In the genomic region with DNA sequence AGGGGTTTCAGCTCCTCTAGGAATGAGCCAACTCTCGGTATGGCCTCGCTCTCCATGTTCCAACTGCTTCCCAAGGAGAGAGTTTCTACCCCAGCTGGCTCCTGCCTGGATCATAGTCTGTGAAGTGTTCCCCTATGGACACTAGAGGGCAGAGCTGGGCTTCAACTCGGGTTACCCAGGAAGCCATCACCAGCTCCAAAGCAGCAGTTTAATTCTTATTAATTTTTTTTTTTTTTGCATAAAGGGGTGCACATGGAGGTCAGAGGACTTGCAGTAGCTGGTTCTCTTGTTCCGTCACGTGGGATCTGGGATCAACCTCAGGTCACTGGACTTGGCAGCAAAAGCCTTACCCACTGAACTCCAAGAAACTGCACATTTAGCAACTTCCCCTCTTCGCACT, we compare ENCODE assay signal across 8 mouse cellular contexts. TPM values are rescaled to one million over a fixed set of nuclear protein-coding genes. Genes with fewer than 3 reads are reported as not detected.
A peak's percentile ranks its signal among the peaks of the same experiment; 100 is the strongest.
DNase-seq lines count a peak whose midpoint lies in the region; ATAC-seq lines count a peak whose summit lies in the region.

No protein-coding gene starts in this region.

- WGBS in heart, embryonic 12.5 days: 29% methylated on average over 6 of the region's 6 CpGs
- WGBS in hindbrain, embryonic 15.5 days: 27% methylated on average over 6 of the region's 6 CpGs

- no peak overlapping the region for H3K9ac ChIP-seq in heart, embryonic 12.5 days
- no peak overlapping the region for H3K9ac ChIP-seq in hindbrain, embryonic 15.5 days

- no peak overlapping the region for H3K27ac ChIP-seq in heart, embryonic 12.5 days (ENCODE audit: poor library complexity, severe bottlenecking)
- H3K27ac ChIP-seq in hindbrain, embryonic 15.5 days (replicated peaks): 0 out of 2 replicates have a peak overlapping the region, but pooled peaks have one; percentile 50

- no peak overlapping the region for H3K4me3 ChIP-seq in heart, embryonic 12.5 days
- H3K4me3 ChIP-seq in hindbrain, embryonic 15.5 days: no peak overlapping the region

- no peaks in the 10 kb centered on the region for H3K27me3 ChIP-seq in heart, embryonic 12.5 days (replicated peaks)
- H3K27me3 ChIP-seq in hindbrain, embryonic 15.5 days: no peaks in the 10 kb centered on the region

- peaks cover 58% of the 10 kb centered on the region for H3K36me3 ChIP-seq in heart, embryonic 12.5 days
- peaks cover 23% of the 10 kb centered on the region for H3K36me3 ChIP-seq in hindbrain, embryonic 15.5 days

- H3K9me3 ChIP-seq in heart, embryonic 12.5 days (replicated peaks): no peaks in the 10 kb centered on the region; the same call in 1 of the 2 replicates
- no peaks in the 10 kb centered on the region for H3K9me3 ChIP-seq in hindbrain, embryonic 15.5 days

- peaks cover 6% of the 10 kb centered on the region; the same call in 1 of the 2 replicates for H3K4me1 ChIP-seq in heart, embryonic 12.5 days (replicated peaks)
- 0 out of 2 replicates have a peak, but pooled peaks cover 3% of the 10 kb centered on the region for H3K4me1 ChIP-seq in hindbrain, embryonic 15.5 days (replicated peaks)

- no peak overlapping the region for H3K4me2 ChIP-seq in heart, embryonic 12.5 days
- no peak overlapping the region for H3K4me2 ChIP-seq in hindbrain, embryonic 15.5 days

- no peak for ATAC-seq in heart, embryonic 12.5 days (ENCODE audit: insufficient number of reproducible peaks, low FRiP score)
- ATAC-seq in hindbrain, embryonic 15.5 days (ENCODE audit: low FRiP score, low read depth): peak; percentile 35; the same call in 1 of the 2 replicates

- DNase-seq in heart, adult 11 months: peak; percentile 97
- DNase-seq in cerebellum, adult 18-20 months: peak; percentile 80 to 82
- DNase-seq in forelimb bud, embryonic 11.5 days (ENCODE audit: low read depth, low spot score): peak; percentile 69
- peak; percentile 77 to 78 for DNase-seq in left cerebral cortex, adult 18-20 months (ENCODE audit: low spot score in 2 of 2)
- peak; percentile 84 for DNase-seq in lung, postnatal 25 days (ENCODE audit: low spot score)
- DNase-seq in right cerebral cortex, adult 2 months (ENCODE audit: low spot score in 2 of 2): peak; percentile 78 to 83

RNA-seq across cellular contexts. Expression of gene Irs3, which starts 11.5 kb away (rescaled TPM):
- polyA plus RNA-seq in heart, embryonic 12.5 days (2016; fragmentation: Nextera tagmentation; extraction: Ambion mirVana): 0.20 and 0.21 TPM in 2 replicates
- polyA plus RNA-seq in hindbrain, embryonic 15.5 days (2015; fragmentation: Nextera tagmentation; extraction: Ambion mirVana): 0.09 and 0.12 TPM in 2 replicates
- total RNA-seq in left cerebral cortex, adult 18-20 months (2021): under 1 TPM; 0.44 to 0.87 TPM

RNA-seq across cellular contexts. Expression of gene Sap25, which starts 15.8 kb away (rescaled TPM):
- polyA plus RNA-seq in heart, embryonic 12.5 days (2016; fragmentation: Nextera tagmentation; extraction: Ambion mirVana): 5.2 and 5.3 TPM in 2 replicates
- 5.5 and 6.1 TPM in 2 replicates for polyA plus RNA-seq in hindbrain, embryonic 15.5 days (2015; fragmentation: Nextera tagmentation; extraction: Ambion mirVana)
- 10 to 100 TPM in 1 of 2 experiments, 1 to 10 TPM in 1; 6.9 to 10.6 TPM for total RNA-seq in left cerebral cortex, adult 18-20 months (2021)

RNA-seq across cellular contexts. Expression of gene Agfg2, which starts 27.5 kb away (rescaled TPM):
- polyA plus RNA-seq in heart, embryonic 12.5 days (2016; fragmentation: Nextera tagmentation; extraction: Ambion mirVana): 25.6 and 29.3 TPM in 2 replicates
- polyA plus RNA-seq in hindbrain, embryonic 15.5 days (2015; fragmentation: Nextera tagmentation; extraction: Ambion mirVana): 20.2 and 20.3 TPM in 2 replicates
- 10 to 100 TPM; 46.9 to 48.9 TPM for total RNA-seq in left cerebral cortex, adult 18-20 months (2021)

RNA-seq across cellular contexts. Expression of gene Gm20605, which starts 28.0 kb away (rescaled TPM):
- 6.9 and 7.1 TPM in 2 replicates for polyA plus RNA-seq in heart, embryonic 12.5 days (2016; fragmentation: Nextera tagmentation; extraction: Ambion mirVana)
- polyA plus RNA-seq in hindbrain, embryonic 15.5 days (2015; fragmentation: Nextera tagmentation; extraction: Ambion mirVana): 7.4 and 9.2 TPM in 2 replicates
- total RNA-seq in left cerebral cortex, adult 18-20 months (2021): 10 to 100 TPM in 1 of 2 experiments, 1 to 10 TPM in 1; 9.7 to 10.1 TPM

RNA-seq across cellular contexts. Expression of gene Lrch4, which starts 28.1 kb away (rescaled TPM):
- polyA plus RNA-seq in heart, embryonic 12.5 days (2016; fragmentation: Nextera tagmentation; extraction: Ambion mirVana): 24.3 and 27.3 TPM in 2 replicates
- 17.2 and 18.2 TPM in 2 replicates for polyA plus RNA-seq in hindbrain, embryonic 15.5 days (2015; fragmentation: Nextera tagmentation; extraction: Ambion mirVana)
- total RNA-seq in left cerebral cortex, adult 18-20 months (2021): 10 to 100 TPM; 13.8 to 14.3 TPM
